Mouse (Mus musculus): ENCODE data around the gene Atxn10.

The Atxn10 gene

GRCm38 (mm10) chr15:85334234-85334633 lies 1.8 kb upstream of the Atxn10 start:
- DNase-seq (ENCODE audit: extremely low spot score): no peak

DNA sequence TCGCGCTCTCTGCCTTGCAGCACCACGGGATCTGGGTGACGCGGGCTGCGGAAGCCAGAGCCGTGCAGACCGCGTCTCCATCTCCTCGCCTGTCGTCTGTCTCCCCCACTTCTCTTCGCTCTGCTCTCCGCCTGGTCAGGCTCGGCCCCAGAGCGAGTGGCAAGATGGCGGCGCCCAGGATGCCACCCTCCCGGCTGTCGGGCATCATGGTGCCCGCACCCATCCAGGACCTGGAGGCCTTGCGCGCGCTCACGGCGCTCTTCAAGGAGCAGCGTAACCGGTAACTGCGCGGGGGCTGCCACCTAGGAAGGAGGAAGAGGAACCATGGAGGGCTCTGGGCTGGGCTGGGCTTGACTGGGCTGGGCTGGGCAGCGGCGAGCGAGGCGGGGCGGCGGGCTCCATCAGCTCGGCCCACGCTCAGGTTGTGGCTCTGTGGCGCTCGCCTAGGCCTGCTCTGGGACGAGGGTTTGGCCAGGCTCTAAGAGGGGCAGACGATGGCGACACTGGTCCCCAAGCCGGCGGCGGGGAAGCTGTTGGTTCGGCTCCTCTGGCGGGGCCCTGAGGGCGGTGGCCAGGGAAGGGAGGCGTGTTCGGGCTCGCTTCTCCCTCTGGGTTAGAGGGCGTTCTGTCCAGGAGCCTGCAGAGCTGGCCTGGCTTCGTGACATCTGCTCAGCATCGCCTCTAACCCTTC lies 401 bp downstream of the Atxn10 start:
- peak; percentile 89 for DNase-seq (ENCODE audit: extremely low spot score)

DNA sequence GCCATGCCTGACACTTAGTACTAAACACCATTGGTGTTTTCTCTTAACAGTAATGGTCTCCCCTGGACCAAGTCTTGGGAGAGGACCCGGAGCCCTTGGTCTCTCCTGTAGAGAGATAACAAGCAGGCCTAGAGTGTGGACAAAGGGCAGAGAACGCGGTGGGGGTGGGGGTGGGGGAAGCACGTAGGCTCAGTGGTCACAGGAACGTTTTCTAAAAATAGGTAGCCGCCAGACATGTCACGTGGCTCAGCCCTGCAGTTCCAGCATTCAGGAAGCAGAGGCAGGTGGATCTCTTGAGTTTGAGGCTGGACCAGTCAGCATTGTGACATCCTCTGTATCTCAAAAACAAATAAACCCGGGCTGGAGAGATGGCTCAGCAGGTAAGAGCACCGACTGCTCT lies 1.2 kb downstream of the Atxn10 start:
- DNase-seq (ENCODE audit: extremely low spot score): no peak

GRCm38 (mm10) chr15:85337979-85338378 lies 1.9 kb downstream of the Atxn10 start:
- no peak for DNase-seq (ENCODE audit: extremely low spot score)

DNA sequence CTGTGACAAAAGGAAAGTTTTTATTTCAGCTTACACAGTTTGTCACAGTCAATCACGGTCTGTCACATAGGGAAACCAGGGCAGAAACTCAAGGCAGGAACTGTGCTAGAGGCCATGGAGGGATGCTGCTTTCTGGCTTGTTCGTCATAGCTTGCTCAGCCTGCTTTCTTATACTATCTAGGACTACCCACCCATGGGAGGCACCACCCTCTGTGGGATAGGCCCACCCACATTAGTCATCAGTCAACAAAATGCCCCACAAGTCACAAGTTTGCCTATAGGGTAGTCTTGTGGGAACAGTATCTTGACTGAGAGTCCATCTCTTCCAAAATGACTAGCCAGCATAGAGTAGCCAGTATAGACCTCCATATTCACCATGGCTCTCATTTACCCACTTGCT lies 6.2 kb downstream of the Atxn10 start:
- DNase-seq (ENCODE audit: extremely low spot score): no peak

GRCm38 (mm10) chr15:85344673-85345072 lies 8.6 kb downstream of the Atxn10 start:
- no peak for DNase-seq (ENCODE audit: extremely low spot score)

GRCm38 (mm10) chr15:85347058-85347700 lies 11.1 kb downstream of the Atxn10 start:
- no peak for DNase-seq (ENCODE audit: extremely low spot score)

- DNase-seq (ENCODE audit: extremely low spot score): no peak
These were observed 14.1 kb downstream of the Atxn10 start for GRCm38 (mm10) chr15:85350144-85350543.

DNA sequence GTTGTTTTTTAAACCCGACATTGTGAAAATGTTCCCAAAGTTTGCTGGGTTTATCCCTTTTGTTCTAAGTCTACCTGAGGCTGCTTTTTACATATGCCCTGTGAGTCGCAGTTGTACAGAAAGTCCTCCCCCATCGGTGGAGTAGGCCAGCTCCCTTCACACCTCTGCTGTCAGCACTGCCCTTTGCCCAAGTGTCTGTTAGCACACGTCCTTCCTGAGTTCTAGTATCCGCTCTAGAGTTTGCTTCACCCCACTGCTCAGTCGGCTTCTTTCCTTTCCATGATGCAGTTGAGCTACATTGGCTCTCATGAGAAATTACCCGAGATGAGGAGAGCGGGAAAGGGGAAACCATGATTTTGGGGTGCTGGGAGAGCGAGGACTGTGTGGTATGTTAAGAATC lies 18.0 kb downstream of the Atxn10 start:
- no peak for DNase-seq (ENCODE audit: extremely low spot score)

DNA sequence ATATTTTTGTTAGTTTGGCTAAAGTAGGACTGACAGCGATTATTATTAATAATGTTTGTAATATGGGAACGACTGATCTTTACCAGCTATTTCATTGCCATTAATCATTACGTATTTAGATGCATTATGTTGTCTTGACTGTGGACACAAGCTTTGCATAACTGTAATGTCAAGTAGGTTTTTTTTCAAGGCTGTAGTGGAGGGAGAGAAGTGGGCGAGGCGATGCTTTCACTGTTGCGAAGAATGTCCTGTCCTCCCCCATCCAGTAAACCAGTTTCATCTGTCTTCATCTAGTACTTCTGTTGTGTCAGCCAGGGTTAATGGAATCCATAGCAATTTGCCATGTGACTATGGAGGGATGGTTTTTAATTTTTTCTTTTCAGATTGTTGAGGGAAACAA lies 20.1 kb downstream of the Atxn10 start:
- no peak for DNase-seq (ENCODE audit: extremely low spot score)

- no peak for DNase-seq (ENCODE audit: extremely low spot score)
These were observed 21.6 kb downstream of the Atxn10 start for GRCm38 (mm10) chr15:85357465-85358225.

- DNase-seq (ENCODE audit: extremely low spot score): no peak
These were observed 23.4 kb downstream of the Atxn10 start for GRCm38 (mm10) chr15:85359483-85359882.

GRCm38 (mm10) chr15:85359901-85360300 lies 23.9 kb downstream of the Atxn10 start:
- no peak for DNase-seq (ENCODE audit: extremely low spot score)

DNA sequence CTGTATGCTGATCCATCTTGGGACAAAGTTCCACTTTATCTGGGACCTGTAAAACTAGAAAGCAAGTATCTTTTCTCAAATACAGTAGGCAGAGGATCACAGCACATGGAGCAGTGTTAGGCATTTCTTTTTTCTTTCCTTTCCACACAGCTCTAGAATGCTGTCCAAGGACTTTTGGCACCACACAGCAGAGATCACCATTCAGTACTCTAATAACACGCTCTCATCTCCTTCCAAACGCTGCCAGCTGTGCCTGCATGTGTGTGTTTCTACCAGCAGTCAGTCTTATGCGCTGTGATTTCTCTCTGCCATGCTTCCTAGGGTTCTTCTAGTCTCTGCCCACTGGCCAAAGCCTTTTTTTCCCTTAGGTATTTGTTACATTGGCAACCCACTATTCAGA lies 28.3 kb downstream of the Atxn10 start:
- DNase-seq (ENCODE audit: extremely low spot score): no peak

DNA sequence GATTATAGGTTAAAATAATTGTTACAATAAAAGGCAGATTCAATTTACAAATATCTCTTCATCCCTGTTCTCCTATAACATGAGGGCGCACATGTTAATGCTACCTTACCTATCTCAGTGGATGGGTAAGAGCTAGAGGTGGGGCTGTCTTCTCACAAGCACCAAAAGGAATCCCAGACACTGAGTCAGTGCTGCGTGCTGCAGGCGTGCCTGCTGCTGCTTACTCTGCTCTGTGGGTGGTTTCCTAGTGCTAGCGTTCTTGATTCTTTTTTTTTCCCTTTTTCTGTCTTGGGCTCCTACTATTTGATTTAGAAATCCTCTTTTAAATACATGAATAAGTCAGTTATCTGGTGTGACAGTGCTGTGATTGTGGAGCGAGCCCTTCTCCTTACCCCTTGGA lies 30.9 kb downstream of the Atxn10 start:
- no peak for DNase-seq (ENCODE audit: extremely low spot score)

GRCm38 (mm10) chr15:85369765-85370164 lies 33.7 kb downstream of the Atxn10 start:
- no peak for DNase-seq (ENCODE audit: extremely low spot score)

GRCm38 (mm10) chr15:85373125-85373524 lies 37.1 kb downstream of the Atxn10 start:
- DNase-seq (ENCODE audit: extremely low spot score): no peak

GRCm38 (mm10) chr15:85383477-85383876 lies 47.4 kb downstream of the Atxn10 start:
- DNase-seq (ENCODE audit: extremely low spot score): no peak

DNA sequence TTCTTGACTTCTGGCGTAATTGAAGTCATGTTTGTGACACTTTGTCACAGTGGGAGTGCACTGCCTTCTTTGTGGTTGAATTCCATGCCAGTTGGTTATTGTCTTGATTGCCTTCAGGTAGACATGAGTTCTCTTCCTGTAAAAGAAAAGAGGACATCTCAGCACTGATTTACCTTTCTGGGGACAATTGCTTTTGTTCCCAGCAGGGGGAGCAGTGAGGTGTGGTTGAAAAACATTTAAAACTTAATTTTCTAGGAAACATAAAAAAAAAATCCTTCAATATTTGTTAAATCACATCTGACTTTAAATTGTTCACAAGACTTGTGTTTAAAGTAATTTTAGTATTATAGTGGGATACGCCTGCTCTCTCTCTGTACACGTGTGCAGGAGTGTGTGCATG lies 52.7 kb downstream of the Atxn10 start:
- DNase-seq (ENCODE audit: extremely low spot score): no peak

- no peak for DNase-seq (ENCODE audit: extremely low spot score)
These were observed 53.9 kb downstream of the Atxn10 start for GRCm38 (mm10) chr15:85389915-85390314.

DNA sequence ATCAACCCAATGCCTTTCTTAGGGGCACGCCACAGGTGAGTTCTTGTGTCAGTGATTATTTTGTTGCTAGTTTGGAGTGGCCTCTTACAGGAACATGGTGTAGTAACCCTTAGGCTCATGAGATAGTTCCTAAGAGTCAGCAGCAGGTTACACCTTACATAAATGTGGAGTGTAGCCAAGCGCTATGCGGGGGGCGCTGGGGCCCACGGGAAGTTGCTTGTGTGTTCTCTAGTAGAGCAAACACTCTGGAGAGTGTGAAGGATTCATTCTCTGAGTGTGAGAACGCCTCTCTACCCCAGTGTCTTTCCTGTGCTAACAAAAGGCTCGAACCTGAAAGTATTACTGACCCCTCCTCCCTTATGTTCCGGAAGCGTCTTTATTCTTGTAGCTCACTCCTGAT lies 59.3 kb downstream of the Atxn10 start:
- no peak for DNase-seq (ENCODE audit: extremely low spot score)

DNA sequence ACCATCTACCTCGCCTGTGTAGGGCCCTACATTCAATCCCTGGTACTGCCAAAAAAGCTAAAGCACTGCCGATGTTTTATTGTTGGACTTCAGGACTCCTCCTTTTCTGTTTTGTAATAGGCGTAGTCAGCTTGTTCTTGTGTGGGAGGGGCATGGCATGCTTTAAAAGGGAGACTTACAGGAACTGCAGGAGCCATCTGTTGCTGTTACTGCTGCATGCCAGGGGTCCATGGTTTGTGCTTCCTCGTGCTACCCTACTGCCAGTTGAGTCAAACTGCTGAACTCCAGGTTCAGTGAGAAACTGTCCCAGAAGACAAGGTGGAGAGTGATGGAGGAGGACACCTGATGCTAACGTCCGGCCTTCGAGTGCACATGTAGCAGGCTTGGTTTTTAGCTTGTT lies 65.9 kb downstream of the Atxn10 start:
- no peak for DNase-seq (ENCODE audit: extremely low spot score)

- no peak for DNase-seq (ENCODE audit: extremely low spot score)
These were observed 67.2 kb downstream of the Atxn10 start for GRCm38 (mm10) chr15:85403256-85403731.
